Mouse (Mus musculus): Measurements from ENCODE around the gene Fyn. TPM values are rescaled to one million over a fixed set of nuclear protein-coding genes. Genes with fewer than 3 reads are reported as not detected.

Fyn gene
- total RNA-seq, 2 experiments from 2014 or later: 1.4 to 6.3 TPM

DNA sequence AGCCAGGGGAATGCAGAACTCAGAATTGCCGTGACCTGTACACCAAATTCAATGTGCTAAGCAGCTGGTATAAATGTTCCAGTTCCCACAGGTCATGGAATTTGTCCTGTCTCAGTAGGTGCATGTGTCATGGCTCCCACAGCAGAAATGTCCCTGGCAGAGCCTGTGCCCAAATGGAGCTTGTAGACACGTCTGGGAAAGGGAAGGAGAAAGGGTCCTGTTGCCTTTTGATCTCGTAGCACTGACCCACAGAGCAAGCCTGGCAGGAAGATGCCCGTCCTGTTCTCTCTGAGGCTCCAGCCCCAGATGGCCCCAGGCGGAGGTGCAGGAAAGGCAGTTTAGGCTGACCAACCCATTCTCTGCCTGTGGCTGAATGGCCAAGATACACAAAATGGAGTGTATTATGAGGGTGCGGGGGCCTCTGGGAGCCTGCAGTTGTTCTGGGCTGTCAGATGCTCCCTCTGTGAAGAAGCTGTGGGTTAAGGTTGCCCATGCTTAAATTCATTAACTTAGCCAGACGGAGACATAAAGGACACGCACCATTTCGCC, 183.1 kb downstream of the Fyn start:
- ATAC-seq (replicated peaks; ENCODE audit: low FRiP score, poor library complexity, severe bottlenecking): no peak

DNA sequence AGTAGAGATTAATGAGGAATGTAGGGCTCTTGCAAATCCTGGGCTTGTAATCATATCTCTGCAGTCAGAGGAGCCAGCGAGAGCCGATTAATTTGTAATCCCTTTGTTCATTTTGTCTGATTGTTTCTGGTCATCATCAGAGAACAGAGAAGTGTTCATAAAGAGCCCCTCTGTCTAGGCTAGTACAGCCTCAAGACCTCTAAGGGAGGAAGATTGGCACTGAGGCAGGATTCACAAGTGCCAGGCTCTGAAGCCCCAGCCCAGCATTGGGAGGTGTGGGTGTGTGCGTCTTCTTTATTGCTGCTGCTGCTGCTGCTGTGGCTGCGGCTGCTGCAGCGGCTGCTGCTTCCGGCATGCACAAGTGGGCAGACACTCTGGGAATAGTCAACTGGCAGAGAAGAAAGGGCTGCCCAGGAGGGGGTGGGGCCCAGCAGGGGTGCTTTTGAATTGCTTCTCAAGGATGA, 183.7 kb downstream of the Fyn start:
- no peak for ATAC-seq (replicated peaks; ENCODE audit: low FRiP score, poor library complexity, severe bottlenecking)

DNA sequence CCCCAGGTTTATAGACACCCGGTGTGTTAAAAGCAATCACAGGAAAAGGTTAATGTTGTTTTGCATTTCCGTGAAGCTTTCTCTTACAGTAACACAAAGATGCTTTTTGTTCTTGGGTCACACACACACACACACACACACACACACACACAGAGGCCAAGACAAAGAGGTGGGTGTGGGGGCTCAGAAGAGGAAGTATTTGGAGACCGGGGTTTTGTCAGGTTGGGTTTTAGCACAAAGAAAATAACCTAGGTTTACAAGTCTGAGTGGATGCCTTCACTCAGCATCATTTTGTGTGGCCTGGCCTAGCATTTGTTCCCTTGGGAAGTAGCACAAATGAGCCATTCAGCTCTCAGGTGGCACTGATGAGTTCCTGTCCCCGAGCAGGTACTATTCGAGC, 184.2 kb downstream of the Fyn start:
- ATAC-seq (replicated peaks; ENCODE audit: low FRiP score, poor library complexity, severe bottlenecking): no peak

DNA sequence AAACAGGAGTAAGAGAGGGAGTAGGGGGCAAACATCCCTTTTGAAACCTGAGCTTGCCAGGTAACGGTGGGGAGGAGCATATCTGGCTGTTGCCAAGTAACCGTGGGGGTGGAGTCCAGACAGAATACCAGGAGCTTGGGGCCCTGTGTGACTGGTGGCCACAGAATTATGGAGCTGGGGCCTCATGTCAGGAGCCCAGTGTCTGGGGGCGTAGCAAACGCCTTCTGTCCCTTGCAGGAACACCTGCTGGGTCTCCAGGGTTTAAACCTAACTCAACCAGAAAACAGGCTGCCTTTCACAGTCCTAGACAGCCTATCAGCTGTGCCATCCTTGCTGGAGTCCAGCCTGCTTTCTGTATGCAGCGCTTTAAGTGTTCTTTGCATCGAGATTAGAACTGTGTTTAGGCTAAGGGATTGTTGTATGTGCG, 186.6 kb downstream of the Fyn start:
- no peak for ATAC-seq (replicated peaks; ENCODE audit: low FRiP score, poor library complexity, severe bottlenecking)

DNA sequence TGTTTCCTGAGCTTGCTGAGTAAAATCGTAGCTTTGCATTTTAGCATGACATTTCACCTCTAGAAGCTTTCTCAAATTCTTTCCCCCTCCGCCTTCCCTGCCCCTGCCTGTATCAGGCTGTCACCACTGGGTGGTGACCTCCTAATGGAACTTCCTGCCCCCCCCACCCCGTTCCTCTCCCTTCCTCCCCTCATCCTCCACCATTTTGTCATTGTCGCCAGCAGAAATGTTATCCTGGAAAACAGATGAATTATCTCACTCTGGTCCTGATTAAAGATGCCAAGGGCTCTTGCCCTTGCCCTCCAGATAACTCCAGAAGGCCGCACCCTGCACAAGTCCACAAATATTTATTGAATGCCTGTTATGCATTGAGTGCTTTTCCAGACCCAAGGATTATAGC, 187.1 kb downstream of the Fyn start:
- ATAC-seq (replicated peaks; ENCODE audit: low FRiP score, poor library complexity, severe bottlenecking): no peak

DNA sequence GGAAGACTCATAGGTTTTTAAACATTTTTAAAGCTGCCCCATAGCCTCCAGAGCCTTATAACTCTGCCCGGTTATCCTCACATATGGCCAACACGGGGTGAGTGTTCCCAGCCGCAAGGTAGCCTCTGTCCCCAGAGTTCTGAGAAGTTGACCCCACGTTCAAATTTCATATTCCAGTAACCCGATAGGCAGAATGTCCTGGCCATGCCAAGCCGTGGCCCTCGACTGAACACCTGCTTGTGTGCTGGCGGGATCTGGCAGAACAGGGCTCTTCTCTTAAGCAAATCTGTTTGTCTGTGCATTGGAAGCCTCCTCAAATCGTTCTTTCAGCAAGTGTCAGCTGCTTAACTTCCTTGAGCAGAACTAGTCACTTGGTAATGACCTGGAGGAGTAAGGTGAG, 188.7 kb downstream of the Fyn start:
- ATAC-seq (replicated peaks; ENCODE audit: low FRiP score, poor library complexity, severe bottlenecking): no peak

DNA sequence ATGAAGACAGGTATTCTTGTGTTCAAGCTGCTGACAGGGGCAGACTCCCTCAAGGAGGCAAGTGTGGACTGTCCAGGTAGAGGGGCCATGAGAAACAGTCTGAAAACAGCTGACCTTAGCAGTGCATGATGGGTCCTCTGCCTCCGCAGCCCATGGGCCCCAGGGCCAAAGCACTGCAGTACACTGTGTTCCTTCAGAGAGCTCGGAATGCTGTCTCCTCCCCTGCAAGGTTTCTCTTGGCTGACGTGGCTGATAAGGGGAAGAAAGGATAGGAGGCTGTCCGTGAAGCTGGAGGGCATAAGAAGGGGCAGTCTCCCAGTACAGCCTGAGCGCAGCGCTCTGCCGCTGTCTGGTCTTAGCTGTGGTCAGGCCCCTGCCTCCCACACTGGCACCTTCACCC, 189.2 kb downstream of the Fyn start:
- ATAC-seq (replicated peaks; ENCODE audit: low FRiP score, poor library complexity, severe bottlenecking): no peak

DNA sequence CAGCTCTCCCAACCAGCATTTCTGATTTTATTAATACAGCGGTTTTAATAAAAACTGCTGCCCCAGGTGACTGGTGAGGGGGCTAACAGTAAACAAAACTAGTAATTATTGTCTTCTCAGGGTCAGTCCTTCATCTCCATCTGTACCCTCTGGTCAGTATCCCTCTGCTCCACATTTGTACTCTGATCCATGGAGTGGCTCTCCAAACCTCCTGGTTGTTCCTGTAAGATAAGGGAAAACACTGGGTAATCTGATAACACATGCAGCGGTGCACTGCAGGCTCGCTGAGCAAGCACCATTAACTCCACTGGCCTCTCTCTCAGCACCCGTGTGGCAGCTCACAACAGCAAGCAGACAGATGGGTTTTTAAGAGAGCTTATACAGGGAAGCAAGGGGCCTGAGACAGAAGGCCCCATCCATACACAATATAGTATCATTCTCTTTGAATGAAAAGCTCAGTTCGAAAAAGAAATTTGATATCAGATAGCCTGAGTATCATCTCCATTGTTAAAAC, 189.9 kb downstream of the Fyn start:
- no peak for ATAC-seq (replicated peaks; ENCODE audit: low FRiP score, poor library complexity, severe bottlenecking)

DNA sequence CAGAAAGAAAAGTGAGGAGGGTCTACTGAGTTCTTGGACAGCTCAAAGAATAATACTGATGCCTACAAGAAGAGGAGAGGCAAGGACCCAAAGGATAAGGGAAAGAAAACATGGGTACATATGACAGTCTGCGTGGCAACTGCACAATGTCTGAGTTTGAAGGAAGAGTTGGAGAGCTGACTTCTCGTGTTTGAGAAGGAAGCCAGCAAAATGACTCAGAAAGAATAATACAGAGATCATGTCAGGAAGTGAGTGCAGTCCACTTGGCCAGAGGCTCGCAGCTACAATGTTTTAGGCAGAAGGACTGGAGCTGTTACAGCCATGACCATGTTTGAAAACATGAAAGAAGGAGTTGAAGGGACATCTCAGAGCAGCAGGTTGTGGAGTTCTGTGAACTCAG, 190.7 kb downstream of the Fyn start:
- ATAC-seq (replicated peaks; ENCODE audit: low FRiP score, poor library complexity, severe bottlenecking): no peak

DNA sequence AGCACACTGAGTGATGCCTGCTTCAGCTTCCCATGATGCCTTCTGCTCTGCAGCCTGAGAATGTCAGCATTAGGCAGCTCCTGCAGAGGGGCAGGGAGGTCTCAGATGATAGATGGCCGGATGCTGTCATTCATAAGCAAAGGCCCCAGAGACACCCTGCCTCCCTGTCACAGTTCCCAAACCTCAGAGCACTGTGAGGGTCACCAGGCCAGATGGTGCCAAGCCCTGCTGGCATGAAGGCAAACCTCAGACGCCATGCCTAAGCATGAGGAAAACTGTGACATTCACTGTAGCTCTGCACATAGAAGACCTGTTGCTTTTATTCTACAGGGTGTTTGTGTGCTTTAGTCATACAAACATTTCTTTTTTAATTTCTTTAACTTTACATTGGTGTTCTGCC, 193.7 kb downstream of the Fyn start:
- ATAC-seq (replicated peaks; ENCODE audit: low FRiP score, poor library complexity, severe bottlenecking): no peak

DNA sequence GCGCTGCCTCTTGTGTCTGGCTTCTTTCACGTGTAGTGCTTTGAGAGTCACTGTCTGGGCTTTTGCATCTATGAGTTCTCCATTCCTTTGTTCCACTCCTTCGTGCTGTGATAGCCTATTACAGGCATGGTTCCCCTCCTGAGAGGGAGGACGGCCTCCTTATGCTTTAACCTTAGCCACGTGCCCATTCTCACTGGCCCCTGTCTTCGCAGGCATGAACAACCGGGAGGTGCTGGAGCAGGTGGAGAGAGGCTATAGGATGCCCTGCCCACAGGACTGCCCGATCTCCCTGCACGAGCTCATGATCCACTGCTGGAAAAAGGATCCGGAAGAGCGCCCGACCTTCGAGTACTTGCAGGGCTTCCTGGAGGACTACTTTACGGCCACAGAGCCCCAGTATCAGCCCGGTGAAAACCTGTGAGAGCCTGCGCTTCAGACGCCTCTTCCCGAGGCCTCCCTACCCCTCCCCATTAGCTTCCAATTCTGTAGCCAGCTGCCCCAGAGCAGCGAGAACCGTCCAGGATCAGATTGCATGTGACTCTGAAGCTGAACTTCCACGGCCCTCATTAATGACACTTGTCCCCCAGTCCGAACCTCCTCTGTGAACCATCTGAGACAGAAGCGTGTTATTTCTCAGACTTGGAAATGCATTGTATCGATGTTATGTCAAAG, 195.0 kb downstream of the Fyn start:
- ATAC-seq (replicated peaks; ENCODE audit: low FRiP score, poor library complexity, severe bottlenecking): no peak

DNA sequence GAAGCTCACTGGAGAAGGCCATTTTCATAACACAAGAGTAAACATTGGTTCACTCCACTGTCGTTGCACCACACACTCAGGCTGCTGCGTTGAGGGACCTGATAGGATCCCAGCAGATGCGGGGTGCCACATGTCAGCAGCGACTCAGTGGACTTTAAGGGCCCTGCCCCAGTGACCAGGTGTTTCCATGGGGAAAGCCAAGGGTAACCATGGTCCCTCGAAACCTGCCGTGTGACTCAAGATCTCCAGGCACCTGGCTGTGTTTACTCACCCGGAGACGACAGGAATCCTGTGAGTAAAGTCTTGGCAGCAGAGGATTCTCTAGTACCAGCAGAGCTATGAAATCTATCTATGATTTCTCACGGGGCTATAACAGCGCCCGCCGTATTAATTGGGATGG, 198.2 kb downstream of the Fyn start:
- ATAC-seq (replicated peaks; ENCODE audit: low FRiP score, poor library complexity, severe bottlenecking): no peak

DNA sequence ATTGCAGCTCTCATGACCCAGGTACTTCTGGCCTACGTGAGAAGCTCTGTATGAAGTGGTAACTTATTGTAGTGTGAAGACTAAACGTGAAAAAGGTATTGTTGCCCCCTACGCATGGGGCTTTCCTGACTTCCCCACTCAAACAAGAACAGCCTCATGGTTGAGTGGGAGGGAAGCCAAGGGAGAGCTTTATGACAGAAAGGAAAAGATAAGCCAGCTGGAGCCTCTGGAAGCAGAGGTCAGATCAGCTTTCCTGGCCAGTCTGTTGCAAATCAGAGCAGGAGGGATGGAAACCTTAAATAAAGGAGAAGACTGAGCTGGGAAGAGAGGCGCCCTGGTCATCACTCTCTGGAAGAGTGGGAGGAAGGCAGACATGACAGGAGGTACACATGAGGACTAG, 200.3 kb downstream of the Fyn start:
- no peak for ATAC-seq (replicated peaks; ENCODE audit: low FRiP score, poor library complexity, severe bottlenecking)

DNA sequence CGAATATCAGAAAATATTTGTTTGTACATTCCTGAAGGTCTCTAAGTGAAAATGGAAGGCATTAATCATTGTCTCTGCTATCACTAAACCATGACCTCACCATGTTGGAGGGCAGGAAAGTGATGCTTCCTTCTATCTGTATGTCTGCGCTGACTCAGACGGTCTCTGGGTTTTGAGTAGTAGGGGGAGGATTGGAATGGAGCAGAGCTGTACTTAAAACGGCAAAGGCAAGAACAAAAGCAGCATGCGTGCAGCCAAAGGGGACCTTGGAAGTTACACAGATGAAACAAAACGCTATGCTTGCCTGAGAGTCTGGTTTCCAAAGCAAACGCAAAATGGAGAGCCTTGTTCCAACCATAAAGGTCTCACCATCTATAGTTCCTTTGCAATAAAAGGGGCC, 202.4 kb downstream of the Fyn start:
- no peak for ATAC-seq (replicated peaks; ENCODE audit: low FRiP score, poor library complexity, severe bottlenecking)

DNA sequence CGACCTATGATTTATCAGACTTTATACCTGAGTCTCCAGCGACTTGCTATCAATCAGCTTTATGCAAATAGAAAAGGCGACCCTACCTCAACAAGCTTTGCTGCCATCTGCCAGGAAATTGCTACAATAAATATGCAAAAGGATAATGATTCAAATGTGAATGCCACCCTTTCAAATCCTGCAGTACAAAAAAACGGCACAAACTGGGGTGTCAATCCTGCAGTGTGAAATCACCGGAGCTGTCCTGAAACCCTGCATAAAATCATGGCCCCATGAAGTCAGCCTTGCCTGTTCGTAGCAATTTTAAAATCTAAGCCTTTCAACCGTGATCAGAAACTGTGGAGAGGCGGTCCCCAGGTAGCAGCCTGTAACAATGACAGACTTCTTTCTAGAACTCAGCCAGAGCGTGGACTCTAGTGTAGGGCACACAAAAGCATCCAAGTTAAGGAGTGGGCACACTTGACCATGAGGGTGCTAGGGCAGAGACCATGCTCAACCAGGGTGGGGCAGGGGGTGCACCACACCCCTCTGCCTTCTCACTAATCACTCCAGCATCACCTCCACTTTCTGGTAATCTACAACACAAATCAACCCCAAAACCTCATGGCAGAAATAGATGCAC, 203.5 kb downstream of the Fyn start:
- ATAC-seq (replicated peaks; ENCODE audit: low FRiP score, poor library complexity, severe bottlenecking): no peak

DNA sequence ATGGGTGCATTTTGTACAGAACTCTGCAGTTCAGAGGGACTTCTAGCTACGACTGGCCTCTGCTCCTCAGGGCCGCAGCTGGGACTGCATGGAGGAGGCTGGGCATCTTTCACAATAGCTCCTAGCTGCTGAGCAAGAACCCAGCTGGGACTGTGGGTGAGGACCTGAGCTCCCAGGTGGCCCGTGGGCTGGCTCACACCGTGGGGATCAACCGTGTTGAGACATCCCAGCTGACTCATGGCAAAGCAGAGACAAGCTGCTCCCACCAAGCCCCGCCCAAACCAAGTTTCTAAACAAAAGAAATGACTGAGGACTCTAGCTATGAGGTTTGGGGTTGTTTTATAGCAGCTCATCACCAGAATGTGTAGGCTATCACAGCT, 204.0 kb downstream of the Fyn start:
- ATAC-seq (replicated peaks; ENCODE audit: low FRiP score, poor library complexity, severe bottlenecking): no peak

DNA sequence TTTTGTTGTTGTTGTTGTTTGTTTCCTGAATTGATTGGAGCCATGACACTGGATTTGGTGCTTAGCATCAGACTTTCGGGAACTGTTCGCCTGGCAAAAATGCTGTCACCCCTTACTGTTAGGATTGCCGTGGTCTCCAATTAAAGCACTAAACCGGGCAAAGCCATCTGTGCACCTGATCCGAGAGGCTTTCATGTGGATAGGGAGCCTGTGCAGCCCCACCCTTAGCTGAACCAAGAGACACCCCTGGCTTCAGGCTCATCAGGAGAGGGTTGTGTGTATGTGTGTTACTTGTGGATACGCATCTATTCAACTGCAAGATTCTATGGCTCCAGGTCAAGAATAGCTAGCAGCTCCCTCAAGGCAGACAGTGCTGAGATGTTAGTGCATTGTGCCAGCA, 207.8 kb downstream of the Fyn start:
- no peak for ATAC-seq (replicated peaks; ENCODE audit: low FRiP score, poor library complexity, severe bottlenecking)

DNA sequence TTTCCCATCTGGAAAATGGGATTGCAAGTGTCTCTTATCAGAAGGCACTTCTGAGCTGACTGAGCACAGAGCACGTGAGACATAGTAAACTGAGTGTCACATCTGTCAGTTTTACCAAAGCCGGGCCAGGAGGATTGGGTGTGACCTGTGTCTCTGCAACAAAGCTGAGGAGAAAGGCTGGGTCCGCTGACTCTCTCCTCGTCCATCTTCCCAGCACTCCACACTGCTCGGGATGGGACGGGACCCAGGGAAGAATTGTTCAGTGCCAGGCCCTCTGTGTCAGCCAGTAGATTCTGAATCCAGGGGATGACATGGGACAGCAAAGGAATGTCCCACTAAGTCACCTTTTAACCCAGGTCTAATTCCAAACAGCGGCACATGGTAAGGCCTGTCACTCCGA, 211.8 kb downstream of the Fyn start:
- no peak for ATAC-seq (replicated peaks; ENCODE audit: low FRiP score, poor library complexity, severe bottlenecking)

DNA sequence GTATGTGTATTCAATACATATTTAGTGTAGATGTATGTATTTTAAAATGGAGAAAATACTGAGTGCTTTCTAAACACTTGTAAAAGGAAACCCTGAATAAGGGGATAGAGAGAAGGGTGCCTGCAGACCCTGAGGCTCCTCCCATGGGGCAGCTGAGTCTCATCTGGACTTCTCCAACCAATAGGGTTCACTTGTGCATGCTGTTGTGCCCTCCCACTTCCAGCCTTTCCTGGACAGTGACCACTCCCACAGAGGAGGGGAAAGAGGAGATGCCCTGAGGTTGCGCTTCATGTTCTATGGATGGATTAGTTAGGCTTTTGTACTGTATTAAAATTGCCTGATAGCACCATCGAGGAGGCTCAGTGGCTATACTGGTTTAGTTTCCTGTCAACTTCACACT, 213.7 kb downstream of the Fyn start:
- ATAC-seq (replicated peaks; ENCODE audit: low FRiP score, poor library complexity, severe bottlenecking): no peak

DNA sequence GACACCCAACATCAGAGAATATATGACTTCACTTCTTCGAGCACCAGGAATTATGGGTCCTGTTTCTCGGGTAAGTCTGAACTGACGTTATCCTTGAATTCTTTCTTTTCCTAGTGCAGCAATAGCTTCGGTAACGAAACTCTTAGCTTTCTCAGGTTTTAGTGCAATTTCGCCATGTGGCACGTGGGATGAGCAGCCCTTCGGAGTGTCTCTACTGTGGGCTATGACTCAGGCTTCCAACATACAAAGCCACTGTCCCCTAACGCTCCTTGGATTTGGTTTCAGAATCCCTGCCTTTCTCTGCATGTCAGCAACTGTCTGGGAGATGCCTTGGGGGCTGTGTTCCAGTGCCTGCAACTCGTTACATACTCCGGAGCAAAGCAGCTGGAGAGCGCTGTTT, 215.1 kb downstream of the Fyn start:
- no peak for ATAC-seq (replicated peaks; ENCODE audit: low FRiP score, poor library complexity, severe bottlenecking)

DNA sequence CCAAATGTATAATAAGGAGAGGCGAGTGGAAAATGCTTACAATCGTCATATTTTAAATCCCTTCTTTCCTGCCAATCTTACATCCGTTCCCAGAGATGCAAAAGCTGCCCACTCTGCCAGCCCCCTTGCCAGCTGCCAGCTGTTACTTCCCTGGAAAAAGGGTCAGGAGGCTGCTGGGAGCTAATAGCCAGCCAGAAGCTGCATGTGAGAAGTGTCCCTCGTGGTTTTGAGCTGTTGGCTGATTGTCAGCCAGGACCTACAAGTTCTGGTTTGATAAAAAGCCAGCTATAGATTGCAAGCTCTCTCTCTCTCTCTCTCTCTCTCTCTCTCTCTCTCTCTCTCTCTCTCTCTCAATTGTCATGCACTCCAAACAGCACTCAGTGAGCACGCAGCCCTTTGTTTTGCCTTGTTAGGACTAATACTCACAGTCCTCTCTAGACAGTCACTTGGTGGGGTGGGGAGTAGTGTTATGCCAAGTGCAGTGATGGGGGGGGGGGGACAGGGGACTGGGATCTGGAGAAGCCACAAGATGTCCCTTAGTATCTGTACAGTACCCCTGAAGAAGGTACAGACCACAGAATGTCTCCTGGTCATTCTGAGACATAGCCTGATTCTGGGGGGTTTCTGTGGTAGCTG, 218.8 kb downstream of the Fyn start:
- ATAC-seq (replicated peaks; ENCODE audit: low FRiP score, poor library complexity, severe bottlenecking): no peak
